Mouse (Mus musculus) heart, embryonic 10.5 days (tissue): Measurements from ENCODE around the gene Pik3c2a. TPM values are rescaled to one million over a fixed set of nuclear protein-coding genes. Genes with fewer than 3 reads are reported as not detected.
A peak's percentile ranks its signal among the peaks of the same experiment; 100 is the strongest.
"Not testable (repeated sequence)": the region's sequence is repeated elsewhere in the genome, so short reads cannot be mapped to it uniquely, and the experiment has no call there.

Source experiments
- DNase-seq: peaks from one replicate; pipeline ENCODE4 v3.0.0-alpha.2; 2017; ENCODE audit warnings: low spot score
- H3K27ac ChIP-seq: fragments of 300-500 bp; sonication (generic); 2 replicates; pipeline ENCODE4 v1.5.1; 2016; ENCODE audit warnings: mild to moderate bottlenecking
- H3K27me3 ChIP-seq: fragments of 300-500 bp; sonication (generic); 2 replicates; pipeline ENCODE4 v1.6.1; 2016; ENCODE audit warnings: mild to moderate bottlenecking; ENCODE audit not compliant: poor library complexity, insufficient read depth, severe bottlenecking
- H3K36me3 ChIP-seq: fragments of 300-500 bp; sonication (generic); 2 replicates; pipeline ENCODE4 v1.6.1; 2016; ENCODE audit warnings: mild to moderate bottlenecking, moderate library complexity
- H3K4me1 ChIP-seq: fragments of 300-500 bp; sonication (generic); 2 replicates; pipeline ENCODE4 v1.6.1; 2016; ENCODE audit warnings: mild to moderate bottlenecking
- H3K4me3 ChIP-seq: fragments of 300-500 bp; sonication (generic); 2 replicates; pipeline ENCODE4 v1.5.1; 2016; ENCODE audit warnings: mild to moderate bottlenecking, moderate library complexity
- H3K9me3 ChIP-seq: fragments of 300-500 bp; sonication (generic); 2 replicates; pipeline ENCODE4 v1.6.1; 2016; ENCODE audit warnings: mild to moderate bottlenecking, moderate library complexity
- WGBS: fragments of 180-500 bp; shearing (Covaris S2); methylation state at CpG from one replicate; pipeline ENCODE4 v1.1.7; 2016; 5-methylcytosine and 5-hydroxymethylcytosine counted together
- polyA plus RNA-seq: library from polyadenylated mRNA; unstranded; fragments of >200 nt; fragmentation: Nextera tagmentation; extraction: Ambion mirVana; gene quantifications from 2 replicates; pipeline ENCODE4 v1.2.1, GENCODE M21; 2016

Gene Pik3c2a
- polyA plus RNA-seq, 1 experiment from 2014 or later: 23.2 TPM

GRCm38 (mm10) chr7:116444326-116444809 lies 1.1 kb upstream of the Pik3c2a start:
- 0% methylated on average over 2 of the region's 2 CpGs for WGBS
- no peaks in the 10 kb centered on the region for H3K27me3 ChIP-seq
- H3K9me3 ChIP-seq: no peaks in the 10 kb centered on the region
- H3K27ac ChIP-seq: peak overlapping the region; percentile 97
- no peaks in the 10 kb centered on the region for H3K36me3 ChIP-seq
- peaks cover 19% of the 10 kb centered on the region for H3K4me1 ChIP-seq
- DNase-seq: no peak
- H3K4me3 ChIP-seq: peak overlapping the region; percentile 89

DNA sequence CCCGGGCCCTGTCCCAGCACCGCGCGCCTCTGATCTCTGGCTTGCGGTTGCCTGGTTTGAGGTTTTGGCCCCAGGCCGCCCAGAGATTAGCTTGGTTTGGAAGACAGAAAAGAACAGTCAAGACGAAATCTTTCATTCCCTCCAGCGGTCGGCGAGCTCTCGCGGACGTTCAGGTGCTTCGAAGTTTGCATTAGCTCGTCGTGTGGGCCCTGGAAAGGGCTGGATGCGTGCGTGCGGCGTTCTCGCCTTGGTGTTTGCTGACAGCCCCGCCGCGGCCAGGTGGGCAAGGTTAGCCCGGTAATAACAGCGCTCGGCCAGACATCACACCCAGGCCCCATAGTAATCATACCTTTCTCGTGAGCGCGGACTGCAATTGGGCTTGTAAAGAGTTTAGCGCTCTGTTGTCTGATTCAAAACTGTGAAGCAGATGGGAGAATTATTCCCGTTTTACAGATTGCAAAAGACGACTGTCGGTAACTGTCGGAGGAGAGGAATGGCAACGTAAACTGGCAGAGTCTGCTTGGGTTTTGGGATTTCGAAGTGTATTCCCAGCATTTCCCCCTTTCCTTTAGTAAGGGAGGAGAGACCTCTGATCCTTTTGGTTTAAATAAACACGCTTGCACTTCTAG lies 562 bp upstream of the Pik3c2a start:
- H3K36me3 ChIP-seq: no peaks in the 10 kb centered on the region
- peaks cover 19% of the 10 kb centered on the region for H3K4me1 ChIP-seq
- H3K27me3 ChIP-seq: no peaks in the 10 kb centered on the region
- peak overlapping the region; percentile 97 for H3K27ac ChIP-seq
- under 1% methylated on average over 38 of the region's 38 CpGs for WGBS
- H3K9me3 ChIP-seq: no peaks in the 10 kb centered on the region
- DNase-seq: no peak
- peak overlapping the region; percentile 89 for H3K4me3 ChIP-seq

DNA sequence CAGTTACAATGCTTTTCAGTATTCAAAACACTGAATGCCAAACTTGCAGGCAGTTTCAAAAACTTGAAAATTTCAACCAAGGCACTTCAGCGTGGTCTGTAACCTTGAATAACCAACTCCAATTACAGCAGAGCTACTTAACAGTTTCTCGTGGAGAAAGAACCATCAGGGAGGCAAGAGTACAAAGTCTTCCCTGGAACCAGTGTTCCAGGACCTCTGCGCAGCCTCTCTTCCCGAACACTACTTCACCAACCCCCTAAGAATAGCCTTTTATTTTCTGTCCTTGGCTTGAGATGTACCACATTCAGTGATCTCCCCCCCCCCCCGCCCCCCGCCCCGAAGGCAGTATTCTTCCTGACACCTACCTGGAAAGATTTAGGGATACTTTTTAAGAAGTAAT lies 1.0 kb downstream of the Pik3c2a start:
- H3K9me3 ChIP-seq: no peaks in the 10 kb centered on the region
- no peaks in the 10 kb centered on the region for H3K27me3 ChIP-seq
- peak overlapping the region; percentile 97 for H3K27ac ChIP-seq
- peaks cover 19% of the 10 kb centered on the region for H3K4me1 ChIP-seq
- peak overlapping the region; percentile 89 for H3K4me3 ChIP-seq
- WGBS: 9% methylated on average over 7 of the region's 7 CpGs
- 0 out of 2 replicates have a peak, but pooled peaks cover 7% of the 10 kb centered on the region for H3K36me3 ChIP-seq
- no peak for DNase-seq

GRCm38 (mm10) chr7:116441346-116441745 lies 1.9 kb downstream of the Pik3c2a start:
- no peak overlapping the region for H3K4me3 ChIP-seq
- DNase-seq: no peak

GRCm38 (mm10) chr7:116431661-116432060 lies 11.6 kb downstream of the Pik3c2a start:
- H3K4me3 ChIP-seq: no peak overlapping the region
- H3K27ac ChIP-seq: no peak overlapping the region
- WGBS: 83% methylated on average over 3 of the region's 3 CpGs
- no peaks in the 10 kb centered on the region for H3K36me3 ChIP-seq
- H3K27me3 ChIP-seq: no peaks in the 10 kb centered on the region
- H3K4me1 ChIP-seq: peaks cover 9% of the 10 kb centered on the region; the same call in 1 of the 2 replicates
- no peaks in the 10 kb centered on the region for H3K9me3 ChIP-seq
- DNase-seq: no peak

More at GRCm38 (mm10) chr7:116441346-116441745, 1.9 kb downstream of the Pik3c2a start:
- Histone ChIP-seq H3K36me3 (0 out of 2 replicates have a peak, but pooled peaks cover 7% of the 10 kb centered on the region), H3K4me1 (peaks cover 19% of the 10 kb centered on the region), H3K27ac (no peak overlapping the region), H3K27me3 (no peaks in the 10 kb centered on the region), H3K9me3 (no peaks in the 10 kb centered on the region)
- 92% methylated on average over 1 of the region's 1 CpGs for WGBS

- Histone ChIP-seq H3K27ac (no peak overlapping the region), H3K27me3 (no peaks in the 10 kb centered on the region), H3K4me1 (peaks cover 9% of the 10 kb centered on the region; the same call in 1 of the 2 replicates), H3K4me3 (no peak overlapping the region), H3K9me3 (no peaks in the 10 kb centered on the region), H3K36me3 (no peaks in the 10 kb centered on the region)
- DNase-seq: no peak
- WGBS: 33% methylated on average over 2 of the region's 2 CpGs
Measured at GRCm38 (mm10) chr7:116430926-116431325, 12.3 kb downstream of the Pik3c2a start.

DNA sequence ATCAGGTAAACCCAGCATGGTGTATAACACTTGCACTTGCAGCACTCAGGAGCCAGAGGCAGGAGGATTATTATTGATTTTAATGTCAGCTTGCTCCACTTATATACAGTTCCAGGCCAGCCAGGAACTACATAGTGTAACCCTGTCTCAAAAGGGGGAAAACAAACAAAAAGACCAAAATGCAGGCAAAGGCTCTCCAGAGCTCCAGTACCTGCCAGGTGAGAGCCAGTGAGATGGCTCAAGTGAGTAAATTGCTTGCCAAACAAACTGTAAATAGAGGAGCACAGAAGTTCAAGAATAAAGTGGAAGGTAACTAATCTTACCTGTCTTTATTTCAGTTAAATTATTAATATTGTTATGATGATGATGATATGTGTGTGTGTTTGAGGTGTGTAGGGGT lies 16.0 kb downstream of the Pik3c2a start:
- Histone ChIP-seq H3K9me3 (no peaks in the 10 kb centered on the region), H3K27me3 (no peaks in the 10 kb centered on the region), H3K4me1 (peaks cover 9% of the 10 kb centered on the region; the same call in 1 of the 2 replicates), H3K27ac (no peak overlapping the region), H3K4me3 (no peak overlapping the region), H3K36me3 (no peaks in the 10 kb centered on the region)
- no peak for DNase-seq

DNA sequence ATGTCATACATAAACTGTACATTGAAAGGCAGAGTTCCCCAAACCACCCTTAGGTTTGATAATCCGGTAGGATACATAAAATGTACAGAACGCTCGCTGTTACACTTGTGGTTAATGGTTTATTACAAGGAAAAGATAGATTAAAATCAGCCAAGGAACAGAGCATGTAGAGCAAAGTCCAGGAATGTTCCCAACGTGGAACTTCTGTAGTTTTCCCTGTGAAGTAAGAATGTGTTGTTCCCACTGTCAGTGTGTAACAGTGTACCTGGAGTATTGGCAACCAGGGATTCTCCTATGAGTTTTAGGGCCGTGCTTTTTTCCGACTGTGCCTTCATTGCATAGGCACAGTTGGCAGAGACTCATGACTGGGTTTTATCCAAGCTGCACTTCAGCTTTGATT lies 17.5 kb downstream of the Pik3c2a start:
- Histone ChIP-seq H3K27ac (no peak overlapping the region), H3K4me1 (peaks cover 3% of the 10 kb centered on the region; the same call in 1 of the 2 replicates), H3K36me3 (no peaks in the 10 kb centered on the region), H3K27me3 (no peaks in the 10 kb centered on the region), H3K4me3 (no peak overlapping the region), H3K9me3 (no peaks in the 10 kb centered on the region)
- DNase-seq: no peak
- 89% methylated on average over 6 of the region's 6 CpGs for WGBS

DNA sequence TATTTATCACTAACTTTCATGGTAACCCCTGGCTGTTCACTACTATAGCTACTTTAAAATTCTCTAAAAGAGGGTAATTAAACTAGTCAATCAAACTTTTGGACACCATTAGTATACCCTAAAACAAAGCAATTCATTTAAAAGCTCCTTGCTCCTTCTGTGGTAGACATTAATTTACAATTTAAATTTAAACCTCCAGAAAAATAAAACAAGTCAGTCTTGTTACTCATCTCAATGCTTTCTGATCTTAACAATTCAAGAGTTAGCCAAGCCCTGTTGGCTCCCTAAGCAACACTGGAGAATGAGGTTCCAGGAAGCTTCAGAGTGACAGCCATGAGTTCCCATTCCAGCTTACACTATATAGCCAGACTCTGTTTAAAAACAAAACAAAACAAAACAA lies 22.2 kb downstream of the Pik3c2a start:
- peaks cover 17% of the 10 kb centered on the region for H3K36me3 ChIP-seq
- no peak overlapping the region for H3K4me3 ChIP-seq
- no peaks in the 10 kb centered on the region for H3K27me3 ChIP-seq
- no peak for DNase-seq
- H3K4me1 ChIP-seq: no peaks in the 10 kb centered on the region
- H3K27ac ChIP-seq: no peak overlapping the region
- H3K9me3 ChIP-seq: no peaks in the 10 kb centered on the region

- Histone ChIP-seq H3K27ac (no peak overlapping the region), H3K27me3 (no peaks in the 10 kb centered on the region), H3K36me3 (no peaks in the 10 kb centered on the region), H3K4me3 (no peak overlapping the region), H3K4me1 (no peaks in the 10 kb centered on the region), H3K9me3 (no peaks in the 10 kb centered on the region)
- WGBS: 63% methylated on average over 1 of the region's 1 CpGs
- DNase-seq: no peak
Measured at GRCm38 (mm10) chr7:116409438-116409837, 33.8 kb downstream of the Pik3c2a start.

- H3K36me3 ChIP-seq: no peaks in the 10 kb centered on the region; the same call in 1 of the 2 replicates
- 87% methylated on average over 3 of the region's 3 CpGs for WGBS
Measured at GRCm38 (mm10) chr7:116392329-116392728, 50.9 kb downstream of the Pik3c2a start.

DNA sequence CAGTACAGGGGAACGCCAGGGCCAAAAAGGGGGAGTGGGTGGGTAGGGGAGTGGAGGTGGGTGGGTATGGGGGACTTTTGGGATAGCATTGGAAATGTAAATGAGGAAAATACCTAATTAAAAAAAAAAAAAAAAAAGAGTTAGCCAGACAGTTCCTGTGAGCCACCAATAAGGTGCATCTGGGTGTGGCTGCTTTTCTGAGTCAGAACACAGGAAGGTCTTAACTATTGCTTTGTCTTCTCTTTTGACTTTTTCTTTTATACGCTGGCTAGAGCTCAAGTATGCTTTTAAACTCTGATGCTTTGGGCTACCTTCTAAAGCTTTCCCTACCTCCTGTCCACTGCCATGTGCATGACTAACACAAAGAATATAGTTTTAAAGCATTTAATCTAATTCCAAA lies 55.9 kb downstream of the Pik3c2a start:
- not testable (repeated sequence) for H3K9me3 ChIP-seq, DNase-seq, H3K27ac ChIP-seq, H3K4me1 ChIP-seq, H3K27me3 ChIP-seq, H3K36me3 ChIP-seq, H3K4me3 ChIP-seq
- 92% methylated on average over 2 of the region's 2 CpGs for WGBS

More at GRCm38 (mm10) chr7:116392329-116392728, 50.9 kb downstream of the Pik3c2a start:
- H3K27ac ChIP-seq: no peak overlapping the region
- H3K9me3 ChIP-seq: no peaks in the 10 kb centered on the region
- DNase-seq: no peak
- no peaks in the 10 kb centered on the region for H3K4me1 ChIP-seq
- H3K4me3 ChIP-seq: no peak overlapping the region
- no peaks in the 10 kb centered on the region for H3K27me3 ChIP-seq

- WGBS: 87% methylated on average over 6 of the region's 6 CpGs
- H3K36me3 ChIP-seq: peaks cover 33% of the 10 kb centered on the region
- not testable (repeated sequence) for H3K4me1 ChIP-seq, H3K27me3 ChIP-seq, H3K9me3 ChIP-seq, DNase-seq, H3K4me3 ChIP-seq, H3K27ac ChIP-seq
Measured at GRCm38 (mm10) chr7:116379181-116379580, 64.1 kb downstream of the Pik3c2a start.

- WGBS: 96% methylated on average over 1 of the region's 1 CpGs
- Histone ChIP-seq H3K4me1 (peaks cover 7% of the 10 kb centered on the region; the same call in 1 of the 2 replicates), H3K36me3 (peaks cover 44% of the 10 kb centered on the region), H3K27me3 (no peaks in the 10 kb centered on the region), H3K9me3 (no peaks in the 10 kb centered on the region), H3K27ac (no peak overlapping the region), H3K4me3 (no peak overlapping the region)
- no peak for DNase-seq
Measured at GRCm38 (mm10) chr7:116374284-116374683, 69.0 kb downstream of the Pik3c2a start.
